Mouse (Mus musculus) brain, embryonic 14.5 days (tissue): ENCODE data around the gene Arhgef10l.

Experiments
- CTCF ChIP-seq: fragments of 200-500 bp; IDR thresholded peaks from 2 replicates; pipeline ENCODE4 v1.5.1; 2012; ENCODE audit warnings: inconsistent platforms, mild to moderate bottlenecking, moderate library complexity, borderline replicate concordance; ENCODE audit not compliant: insufficient read depth, insufficient read length; ENCODE audit errors: extremely low read depth
- POLR2A ChIP-seq: fragments of 200-500 bp; IDR thresholded peaks from 2 replicates; pipeline ENCODE4 v1.6.1; 2012; ENCODE audit warnings: mild to moderate bottlenecking, inconsistent platforms, borderline replicate concordance; ENCODE audit not compliant: poor library complexity, insufficient read depth, insufficient read length, severe bottlenecking; ENCODE audit errors: extremely low read depth

DNA sequence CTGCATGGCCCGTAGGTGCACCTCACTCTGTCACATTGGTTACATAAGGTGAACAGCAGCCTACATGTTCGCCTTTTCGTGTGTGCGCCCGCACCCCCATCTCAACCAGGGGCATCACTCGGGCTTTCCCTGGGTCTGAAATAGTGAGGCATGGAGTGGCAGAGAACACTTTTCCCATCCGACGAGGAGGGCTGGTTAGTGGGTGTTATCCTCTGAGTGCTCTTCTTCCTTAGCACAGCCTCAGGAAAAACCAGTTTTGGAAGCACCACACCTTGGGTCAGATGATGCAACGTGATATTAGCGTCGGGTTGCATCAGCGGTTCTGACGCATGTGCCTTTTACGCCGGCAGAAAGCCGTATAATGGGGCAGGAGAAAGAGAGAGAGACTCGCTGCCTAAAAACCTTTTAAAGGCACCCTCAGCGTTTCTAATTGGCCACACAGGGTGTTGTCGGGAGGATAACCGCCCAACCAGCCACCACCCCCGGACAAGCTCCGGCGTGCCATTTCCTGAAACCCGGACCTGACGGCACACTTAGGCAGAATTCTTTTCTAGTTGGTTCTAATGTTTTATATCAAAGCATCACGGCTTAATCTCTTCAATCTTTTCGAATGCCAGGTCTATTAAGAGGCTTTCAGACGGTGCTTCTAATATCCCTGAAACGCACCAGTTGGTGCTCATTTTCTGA lies 33.8 kb upstream of the Arhgef10l start:
- TF ChIP-seq CTCF (no peak), POLR2A (no peak)
